Mouse (Mus musculus): ENCODE measurements around the gene Kcnk15.

Gene Kcnk15

GRCm38 (mm10) chr2:163876830-163877498, 23.5 kb downstream of the Kcnk15 start:
- DNase-seq (ENCODE audit: low spot score), result no peak

GRCm38 (mm10) chr2:163880891-163881290, 27.4 kb downstream of the Kcnk15 start:
- DNase-seq (ENCODE audit: low spot score), result no peak

- DNase-seq (ENCODE audit: low spot score), result no peak
Measured at GRCm38 (mm10) chr2:163882859-163883652, 29.6 kb downstream of the Kcnk15 start.

- DNase-seq (ENCODE audit: low spot score), result no peak
Measured at GRCm38 (mm10) chr2:163889411-163889810, 36.0 kb downstream of the Kcnk15 start.

GRCm38 (mm10) chr2:163890586-163890985, 37.1 kb downstream of the Kcnk15 start:
- DNase-seq (ENCODE audit: low spot score), result no peak

GRCm38 (mm10) chr2:163891271-163891670, 37.8 kb downstream of the Kcnk15 start:
- no peak for DNase-seq (ENCODE audit: low spot score)

GRCm38 (mm10) chr2:163893446-163894370, 40.3 kb downstream of the Kcnk15 start:
- no peak for DNase-seq (ENCODE audit: low spot score)

GRCm38 (mm10) chr2:163895156-163895555, 41.7 kb downstream of the Kcnk15 start:
- no peak for DNase-seq (ENCODE audit: low spot score)

- no peak for DNase-seq (ENCODE audit: low spot score)
Measured at GRCm38 (mm10) chr2:163897026-163897425, 43.6 kb downstream of the Kcnk15 start.

GRCm38 (mm10) chr2:163897988-163898535, 44.6 kb downstream of the Kcnk15 start:
- no peak for DNase-seq (ENCODE audit: low spot score)

GRCm38 (mm10) chr2:163899910-163900411, 46.5 kb downstream of the Kcnk15 start:
- no peak for DNase-seq (ENCODE audit: low spot score)

GRCm38 (mm10) chr2:163901043-163901442, 47.6 kb downstream of the Kcnk15 start:
- DNase-seq (ENCODE audit: low spot score), result no peak

- DNase-seq (ENCODE audit: low spot score), result no peak
Measured at GRCm38 (mm10) chr2:163902448-163902847, 49.0 kb downstream of the Kcnk15 start.

- DNase-seq (ENCODE audit: low spot score), result no peak
Measured at GRCm38 (mm10) chr2:163903461-163903860, 50.0 kb downstream of the Kcnk15 start.

GRCm38 (mm10) chr2:163904323-163904722, 50.9 kb downstream of the Kcnk15 start:
- no peak for DNase-seq (ENCODE audit: low spot score)

GRCm38 (mm10) chr2:163907131-163907530, 53.7 kb downstream of the Kcnk15 start:
- DNase-seq (ENCODE audit: low spot score), result no peak
